Mouse (Mus musculus): ENCODE measurements around the gene Tbce.
"Not testable (repeated sequence)": the region's sequence is repeated elsewhere in the genome, so short reads cannot be mapped to it uniquely, and the experiment has no call there.

The Tbce gene

DNA sequence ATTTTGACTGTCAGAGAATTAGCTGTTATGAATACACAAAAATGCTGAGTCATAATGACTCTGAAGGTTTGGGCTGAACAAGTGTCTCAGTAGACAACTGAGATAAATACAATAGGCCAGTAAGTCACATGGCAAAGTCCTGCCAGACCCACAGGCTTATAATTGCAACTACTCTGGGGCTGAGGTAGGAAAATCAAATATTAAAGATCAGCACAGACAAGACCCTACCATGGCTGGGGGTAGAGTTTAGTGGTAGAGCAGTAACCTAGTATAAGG lies 5.4 kb downstream of the Tbce start:
- DNase-seq (ENCODE audit: low read depth, low spot score), result no peak

DNA sequence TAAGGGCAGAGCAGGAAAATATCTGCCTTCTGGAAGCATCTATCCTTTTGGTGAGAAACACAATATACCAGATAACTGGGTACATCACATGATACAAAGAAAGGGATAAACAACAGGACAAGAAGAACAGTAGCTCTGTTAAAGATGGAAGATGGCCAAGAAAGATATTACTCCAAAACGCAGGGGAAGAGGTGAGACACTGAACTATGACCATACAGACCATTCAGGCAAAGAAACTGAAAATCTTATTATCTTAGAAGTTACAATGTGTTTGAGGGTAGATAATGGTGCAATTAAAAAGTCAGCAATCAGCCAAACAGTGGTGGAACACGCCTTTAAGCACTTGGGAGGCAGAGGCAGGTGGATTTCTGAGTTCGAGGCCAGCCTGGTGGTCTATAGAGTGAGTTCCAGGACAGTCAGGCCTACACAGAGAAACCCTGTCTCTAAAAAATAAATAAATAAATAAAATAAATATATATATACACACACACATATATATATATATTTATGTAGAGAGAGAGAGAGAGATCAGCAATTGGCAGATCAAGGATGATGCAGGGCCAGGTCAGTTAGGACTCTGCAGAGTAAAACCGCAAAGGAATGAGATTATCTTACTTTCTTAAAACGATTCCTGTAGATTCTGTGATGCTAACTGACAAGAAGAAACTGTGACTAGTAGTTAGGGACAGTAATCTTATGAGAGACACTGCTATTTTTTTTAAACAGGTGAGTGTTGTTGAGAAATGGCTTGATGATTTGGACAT lies 5.9 kb downstream of the Tbce start:
- DNase-seq (ENCODE audit: low read depth, low spot score), result no peak

DNA sequence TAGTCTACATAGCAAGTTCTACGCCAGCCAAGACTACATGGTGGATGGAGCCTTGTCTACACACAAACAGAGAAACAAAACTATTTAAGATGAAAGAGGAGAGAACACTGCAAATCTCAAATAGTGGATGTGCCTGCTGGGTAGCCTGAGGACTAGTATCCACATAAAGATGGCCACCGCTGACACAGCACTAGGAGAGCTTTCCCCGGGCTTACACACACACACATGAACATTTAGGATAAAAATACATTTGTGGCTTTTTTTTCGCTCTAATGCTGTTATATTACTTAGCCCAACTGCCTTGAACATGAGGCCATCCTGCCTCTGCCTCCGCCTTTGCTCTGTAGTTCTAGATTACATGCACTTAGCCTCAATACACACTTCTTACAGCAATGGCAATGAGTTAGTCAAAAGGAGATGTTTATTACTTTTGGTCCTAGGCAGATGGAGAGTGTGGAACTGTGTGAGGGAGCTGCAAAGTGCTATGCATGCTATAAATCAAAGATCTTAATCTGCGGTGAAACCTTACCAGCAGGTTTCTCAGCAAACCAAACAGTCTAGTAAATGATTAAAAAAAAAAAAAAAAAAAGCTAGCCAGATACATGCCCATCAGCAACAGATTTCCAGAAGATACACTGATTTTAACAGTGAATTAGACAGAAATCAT lies 13.2 kb downstream of the Tbce start:
- DNase-seq (ENCODE audit: low read depth, low spot score), result no peak

DNA sequence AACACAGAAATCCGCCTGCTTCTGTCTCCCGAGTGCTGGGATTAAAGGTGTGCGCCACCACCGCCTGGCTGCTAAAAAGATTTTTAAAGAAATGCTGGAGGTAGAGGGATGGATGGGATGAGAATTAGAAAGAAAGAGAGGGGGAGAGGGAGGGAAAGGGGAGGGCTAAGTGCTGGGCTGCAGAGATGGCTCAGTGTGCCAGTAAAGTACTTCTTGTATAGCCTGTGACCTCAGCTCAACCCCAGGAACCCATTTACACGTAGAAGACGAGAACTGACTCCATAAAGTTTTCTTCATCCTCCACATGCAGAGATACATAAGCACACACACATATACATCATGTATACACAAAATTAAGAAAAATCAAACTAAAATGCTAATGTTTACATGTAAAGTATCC lies 13.9 kb downstream of the Tbce start:
- no peak for DNase-seq (ENCODE audit: low read depth, low spot score)

DNA sequence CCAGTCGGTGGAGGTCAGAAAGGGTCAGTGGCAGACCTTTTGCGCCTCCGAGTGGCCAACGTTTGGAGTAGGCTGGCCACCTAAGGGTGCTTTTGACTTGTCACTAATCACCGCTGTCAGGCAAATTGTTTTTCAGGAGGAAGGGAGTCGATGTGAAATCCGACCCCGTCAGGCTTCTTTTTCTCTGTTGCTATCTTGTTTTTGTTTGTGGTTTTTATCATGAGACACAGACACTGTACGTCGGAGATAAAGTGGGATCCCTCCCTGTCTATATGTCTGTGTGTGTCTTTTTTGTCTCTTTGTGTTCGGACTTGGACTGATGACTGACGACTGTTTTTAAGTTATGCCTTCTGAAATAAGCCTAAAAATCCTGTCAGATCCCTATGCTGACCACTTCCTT lies 18.0 kb downstream of the Tbce start:
- DNase-seq (ENCODE audit: low read depth, low spot score), result not testable (repeated sequence)

DNA sequence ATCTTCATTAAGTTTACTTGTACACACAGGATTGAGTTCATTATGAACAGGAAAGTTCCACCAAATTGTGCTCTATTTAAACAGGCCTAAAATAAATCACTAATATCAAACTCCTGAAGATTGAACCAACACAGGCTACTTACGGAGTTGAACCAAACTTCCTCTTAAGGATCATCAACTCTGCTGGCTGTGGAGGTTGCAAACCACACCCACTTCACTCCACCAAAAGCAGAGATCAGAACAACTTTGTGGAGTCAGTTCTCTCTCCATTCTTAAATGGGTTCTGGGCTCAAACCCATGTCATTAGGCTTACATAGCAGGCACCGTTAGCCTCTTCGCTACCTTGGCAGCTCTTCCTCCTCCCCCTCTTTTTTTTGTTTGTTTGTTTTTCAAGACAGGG lies 20.6 kb downstream of the Tbce start:
- DNase-seq (ENCODE audit: low read depth, low spot score), result no peak

DNA sequence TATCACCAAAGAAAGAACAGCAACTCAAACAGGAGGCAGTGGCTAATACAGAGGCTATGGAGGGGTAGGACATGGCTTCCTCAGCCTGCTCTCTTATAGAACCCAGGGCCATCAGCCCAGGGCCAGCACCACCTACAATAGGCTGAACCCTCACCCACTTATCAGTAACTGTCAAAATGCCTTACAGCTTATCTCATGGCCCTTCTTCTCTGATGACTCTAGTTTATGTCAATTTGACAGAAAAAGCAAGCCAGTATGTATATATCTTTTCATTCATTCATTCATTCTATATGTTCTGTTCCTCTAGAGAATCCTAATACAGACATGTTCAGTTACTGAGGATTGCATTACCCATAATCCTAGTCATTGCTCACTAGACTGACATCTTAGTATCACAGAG lies 21.2 kb downstream of the Tbce start:
- no peak for DNase-seq (ENCODE audit: low read depth, low spot score)

DNA sequence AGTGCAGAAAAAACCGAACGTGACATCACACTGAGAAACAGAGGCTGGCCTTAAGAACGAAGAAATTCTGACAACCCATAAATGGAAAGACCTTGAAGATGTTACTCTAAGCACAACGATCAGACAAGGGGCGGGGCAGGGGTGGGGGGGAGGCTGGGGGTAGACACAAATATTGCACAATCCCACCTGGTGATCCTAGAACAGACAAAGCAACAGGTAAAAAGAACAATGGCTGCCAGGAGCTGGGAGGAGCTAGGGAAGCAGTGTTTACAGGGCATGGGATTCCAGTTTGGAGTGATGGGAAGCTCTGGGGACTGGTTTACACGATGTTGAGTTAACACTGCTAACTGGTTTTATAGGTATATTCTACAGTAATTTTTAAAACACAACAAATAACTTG lies 23.8 kb downstream of the Tbce start:
- no peak for DNase-seq (ENCODE audit: low read depth, low spot score)

DNA sequence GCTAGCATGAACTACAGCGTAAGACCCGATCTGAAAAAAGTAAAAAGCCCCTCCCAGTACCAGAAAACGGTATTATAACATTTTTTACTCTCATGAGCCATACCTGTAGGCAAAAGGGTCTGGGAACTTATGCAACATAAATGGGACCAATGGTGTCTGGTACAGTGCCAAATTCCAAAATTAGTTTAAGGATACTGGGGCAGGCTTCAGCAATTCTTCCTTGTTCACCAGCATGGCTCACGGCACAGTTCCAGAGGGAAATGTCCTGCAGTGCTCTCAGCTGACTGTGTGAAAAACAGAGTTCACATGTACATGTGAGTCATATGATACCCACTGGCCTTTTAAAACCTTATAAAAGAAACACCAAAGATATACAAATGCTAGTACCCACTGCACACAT lies 24.9 kb downstream of the Tbce start:
- no peak for DNase-seq (ENCODE audit: low read depth, low spot score)

DNA sequence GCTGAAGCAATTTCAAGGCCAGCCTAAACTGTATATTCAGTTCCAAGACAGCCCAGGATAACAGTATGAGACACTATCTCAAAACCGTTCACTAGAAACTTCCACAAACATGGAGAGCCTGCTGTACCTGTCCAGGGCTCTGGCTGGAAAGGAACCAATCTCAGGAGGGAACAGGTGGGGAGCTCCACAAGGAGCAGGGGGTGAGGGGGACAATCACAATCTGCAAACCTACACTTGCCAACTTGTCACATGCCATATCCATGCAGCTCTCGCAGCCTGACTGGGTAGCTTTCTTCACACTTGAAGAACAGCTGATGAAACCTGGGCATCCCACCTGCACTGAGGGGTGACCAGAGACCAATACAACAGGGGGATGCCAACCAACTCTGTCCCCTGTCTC lies 25.4 kb downstream of the Tbce start:
- DNase-seq (ENCODE audit: low read depth, low spot score), result no peak

DNA sequence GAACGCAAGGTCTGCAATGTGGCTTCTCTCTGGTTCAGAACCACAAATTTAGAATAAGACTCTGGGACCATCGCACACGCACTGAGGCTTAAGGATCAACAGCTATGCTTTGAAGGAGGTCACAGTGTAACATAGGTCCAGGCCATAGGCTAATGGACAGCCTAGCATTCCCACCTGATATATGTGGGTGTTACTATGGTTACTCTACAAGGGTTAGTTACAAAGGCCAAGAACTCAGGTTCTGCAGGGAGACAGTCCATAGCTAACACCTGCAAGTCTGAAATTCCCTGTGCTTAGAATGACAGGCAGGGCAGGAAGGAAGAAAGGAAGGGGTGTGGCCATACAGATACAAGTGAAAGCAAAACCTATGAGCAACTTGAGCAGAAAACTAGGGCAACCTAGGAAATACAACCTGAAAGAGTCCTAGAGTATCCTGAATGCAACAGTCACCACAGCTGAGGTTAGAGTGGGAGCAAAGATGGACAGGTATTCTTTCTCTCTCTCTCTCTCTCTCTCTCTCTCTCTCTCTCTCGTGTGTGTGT lies 27.9 kb downstream of the Tbce start:
- no peak for DNase-seq (ENCODE audit: low read depth, low spot score)

DNA sequence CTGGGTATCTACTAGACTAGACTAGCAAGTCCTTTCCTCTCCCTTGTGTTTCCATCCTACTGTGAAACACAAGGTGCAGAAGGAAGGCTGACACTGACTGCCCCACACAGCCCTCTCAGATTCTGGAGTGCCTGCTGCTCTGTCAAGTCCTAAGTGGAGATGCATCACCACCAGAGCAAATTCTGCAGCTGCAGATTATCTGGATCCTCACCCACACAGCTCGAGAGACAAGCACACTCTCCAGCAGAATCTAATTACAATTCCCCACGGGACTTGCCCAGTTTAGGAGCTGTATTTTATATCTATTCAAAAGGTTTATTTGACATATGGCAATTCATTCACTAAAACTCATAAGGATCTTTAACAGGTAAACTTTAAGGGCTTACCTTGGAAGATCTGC lies 33.4 kb downstream of the Tbce start:
- DNase-seq (ENCODE audit: low read depth, low spot score), result no peak

DNA sequence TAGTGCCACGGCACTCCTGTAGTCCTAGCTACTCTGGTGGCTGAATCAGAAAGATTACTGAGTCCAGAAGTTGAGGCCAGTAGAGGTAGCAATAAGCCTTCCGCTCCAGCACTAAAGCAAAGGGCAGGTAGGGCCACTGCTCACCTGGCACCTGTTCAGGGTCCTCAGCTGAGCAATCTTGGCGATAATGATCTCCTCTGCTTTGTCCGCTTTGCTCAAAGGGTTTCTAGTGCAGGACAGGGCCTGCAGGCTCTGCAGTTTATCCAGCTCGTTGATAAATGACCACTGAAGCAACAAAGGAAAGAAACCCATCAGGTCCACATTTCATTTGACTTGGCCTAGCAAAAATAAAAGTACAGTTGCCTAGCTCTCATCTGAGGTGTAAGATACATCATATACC lies 34.4 kb downstream of the Tbce start:
- DNase-seq (ENCODE audit: low read depth, low spot score), result no peak

DNA sequence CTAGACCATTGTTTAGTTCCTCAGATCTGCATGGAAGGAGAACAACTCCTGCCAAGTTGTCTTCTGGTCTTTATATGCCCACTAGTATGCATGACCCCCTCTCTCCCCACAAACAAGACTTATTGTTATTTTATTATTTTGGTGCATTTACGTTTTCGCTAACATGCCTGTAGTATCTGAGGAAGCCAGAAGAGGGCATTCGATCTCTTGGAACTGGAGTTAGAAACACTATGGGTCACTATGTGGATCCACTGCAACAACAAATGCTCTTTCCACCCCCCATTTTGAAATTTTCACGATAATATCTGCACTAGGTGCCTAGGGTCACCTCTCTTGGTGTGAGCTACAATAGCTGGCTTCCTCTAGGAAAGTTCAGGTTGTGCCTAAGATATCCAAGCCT lies 35.4 kb downstream of the Tbce start:
- no peak for DNase-seq (ENCODE audit: low read depth, low spot score)

DNA sequence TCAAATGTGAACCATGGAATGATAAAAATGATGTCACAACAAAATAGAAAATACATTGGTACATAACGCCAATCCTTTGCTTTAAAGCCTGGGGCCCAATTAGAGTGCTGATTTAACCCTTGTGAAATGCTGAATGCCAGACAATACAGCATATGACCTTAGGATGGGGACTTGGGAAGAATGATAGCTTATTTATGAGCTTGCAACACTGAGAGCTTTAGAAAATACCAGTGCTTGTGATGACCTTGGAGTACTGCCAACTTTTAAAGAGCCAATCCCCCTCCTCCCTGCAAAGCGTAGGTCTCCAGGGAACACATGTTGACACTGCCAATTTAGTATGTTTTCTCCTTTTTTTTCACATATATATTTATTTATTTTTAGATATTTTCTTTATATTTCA lies 36.7 kb downstream of the Tbce start:
- no peak for DNase-seq (ENCODE audit: low read depth, low spot score)

DNA sequence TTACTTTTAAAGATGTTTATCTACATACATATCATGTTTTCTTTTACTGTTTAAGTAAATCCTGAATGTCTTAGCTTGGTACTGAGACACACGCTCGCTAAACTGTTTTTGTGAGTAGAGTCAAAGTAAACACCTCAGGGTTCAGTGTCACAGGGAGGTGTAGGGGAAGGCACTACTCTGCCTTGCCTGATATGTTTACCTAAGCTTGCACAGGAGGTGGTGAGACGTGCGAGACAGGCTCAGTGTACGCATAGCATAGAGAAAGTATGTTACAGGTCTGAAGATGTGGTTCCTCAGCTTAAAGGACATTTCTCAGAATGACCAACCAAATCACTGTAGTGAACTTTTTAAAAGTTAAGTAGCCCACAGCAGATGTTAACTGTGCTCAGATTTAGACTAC lies 42.0 kb downstream of the Tbce start:
- no peak for DNase-seq (ENCODE audit: low read depth, low spot score)

DNA sequence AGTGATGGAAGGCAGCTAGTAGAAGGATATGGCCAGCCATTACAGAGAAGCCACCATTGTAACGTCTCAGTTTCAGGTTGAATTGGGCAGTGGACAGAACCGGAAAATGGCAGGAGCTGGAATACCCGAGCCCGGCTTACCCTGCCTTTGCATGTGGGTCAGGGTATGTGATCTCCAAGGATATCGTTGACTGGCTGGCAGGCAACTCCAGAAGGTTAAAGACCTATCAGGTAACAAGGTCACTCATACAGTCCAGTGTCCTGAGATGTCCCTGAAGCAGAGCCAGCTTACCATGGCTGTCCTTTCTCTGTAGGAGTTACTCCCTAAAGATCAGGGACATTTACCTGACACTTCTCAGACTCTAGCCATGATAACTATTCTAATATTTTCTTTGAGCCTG lies 44.4 kb downstream of the Tbce start:
- DNase-seq (ENCODE audit: low read depth, low spot score), result no peak

DNA sequence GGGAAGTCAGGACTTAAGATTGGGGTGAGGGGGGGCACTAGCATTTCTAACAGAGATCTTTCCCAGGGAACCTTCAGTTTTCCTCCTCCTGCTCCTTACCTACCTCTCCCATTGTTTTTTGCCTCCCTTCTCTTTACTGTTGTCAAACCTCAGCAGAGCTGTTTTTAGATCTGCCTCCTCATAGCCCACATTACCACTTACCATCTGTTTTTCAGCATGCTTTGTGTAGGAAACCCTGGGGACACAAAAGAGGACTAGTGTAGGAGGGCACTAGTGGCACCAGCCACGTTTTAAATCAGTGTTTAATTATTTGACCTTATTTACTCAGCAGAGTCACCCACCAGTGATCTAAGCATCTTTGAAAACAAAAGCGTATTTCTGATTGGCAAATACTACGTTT lies 46.4 kb downstream of the Tbce start:
- DNase-seq (ENCODE audit: low read depth, low spot score), result no peak

DNA sequence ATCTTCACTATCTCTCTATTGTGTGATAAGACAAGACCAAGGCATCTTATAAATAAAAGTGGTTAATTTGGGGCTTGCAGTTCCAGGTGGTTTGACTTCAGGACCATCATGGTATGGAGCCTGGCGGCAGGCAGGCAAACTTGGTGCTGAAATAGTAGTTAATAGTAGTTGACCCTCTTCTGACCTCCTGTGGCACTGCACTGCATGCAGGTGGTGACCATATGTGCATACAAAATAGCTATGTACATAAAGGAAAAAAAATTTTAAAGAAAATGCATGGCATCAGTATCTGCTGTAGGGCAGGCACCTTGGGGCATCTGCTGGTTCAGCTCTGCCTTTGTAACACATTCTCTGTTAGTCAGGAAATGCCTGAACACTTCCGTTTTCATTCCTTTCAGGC lies 49.0 kb downstream of the Tbce start:
- DNase-seq (ENCODE audit: low read depth, low spot score), result no peak

DNA sequence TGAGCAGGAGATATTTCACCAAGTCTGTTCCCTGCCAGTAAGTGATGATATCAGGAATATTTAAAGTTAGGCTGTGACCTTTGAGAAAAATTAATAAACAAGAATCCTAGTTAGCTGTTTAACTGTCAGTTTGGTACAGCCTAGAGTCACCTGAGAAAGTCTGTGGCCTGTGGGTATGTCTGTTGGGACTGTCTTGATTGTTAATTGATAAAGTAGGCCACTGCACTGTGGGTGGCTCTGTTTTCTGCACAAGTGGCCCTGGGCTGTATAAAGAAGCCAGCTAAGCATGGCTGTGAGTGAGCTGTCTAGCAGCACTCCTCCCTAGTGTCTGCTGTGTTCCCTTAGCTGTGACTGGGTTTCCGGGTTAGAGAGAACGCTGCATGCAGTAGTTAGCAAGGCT lies 50.3 kb downstream of the Tbce start:
- no peak for DNase-seq (ENCODE audit: low read depth, low spot score)

DNA sequence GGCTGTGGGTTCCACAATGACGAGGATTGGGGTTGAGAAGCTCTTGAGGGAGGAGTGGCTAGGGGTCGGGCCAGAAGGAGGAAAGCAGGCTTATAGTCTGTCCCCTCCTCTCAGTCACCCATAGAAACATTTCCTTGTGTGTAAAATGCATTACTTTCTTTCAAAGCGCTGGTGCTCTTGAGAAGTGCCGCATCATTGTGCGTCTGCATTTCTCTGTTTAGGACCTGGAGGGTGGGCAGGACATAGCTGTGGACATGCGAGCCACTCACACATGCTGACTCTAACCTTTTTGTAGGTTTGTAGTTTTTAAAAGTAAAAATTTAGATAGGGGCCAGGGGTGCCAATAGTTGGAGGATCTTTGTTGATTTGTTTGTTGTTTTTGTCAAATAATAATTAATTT lies 55.9 kb downstream of the Tbce start:
- DNase-seq (ENCODE audit: low read depth, low spot score), result no peak

DNA sequence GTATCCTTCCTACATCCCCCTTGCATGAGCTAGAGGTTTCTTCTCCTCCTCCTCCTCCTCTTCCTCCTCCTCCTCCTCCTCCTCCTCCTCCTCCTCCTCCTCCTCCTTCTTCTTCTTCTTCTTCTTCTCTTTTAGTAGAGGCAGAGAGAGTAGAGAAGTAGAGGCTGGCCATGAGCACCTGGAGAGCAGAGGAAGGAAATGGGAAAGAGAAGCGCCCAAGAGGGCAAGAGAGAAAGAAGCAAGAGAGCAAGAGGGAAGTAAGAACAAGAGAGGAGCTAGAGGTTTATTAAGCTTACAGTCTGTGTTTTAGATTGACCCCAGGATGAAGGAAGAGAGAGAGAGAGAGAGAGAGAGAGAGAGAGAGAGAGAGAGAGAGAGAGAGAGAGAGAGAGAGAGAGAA lies 57.6 kb downstream of the Tbce start:
- DNase-seq (ENCODE audit: low read depth, low spot score), result not testable (repeated sequence)

DNA sequence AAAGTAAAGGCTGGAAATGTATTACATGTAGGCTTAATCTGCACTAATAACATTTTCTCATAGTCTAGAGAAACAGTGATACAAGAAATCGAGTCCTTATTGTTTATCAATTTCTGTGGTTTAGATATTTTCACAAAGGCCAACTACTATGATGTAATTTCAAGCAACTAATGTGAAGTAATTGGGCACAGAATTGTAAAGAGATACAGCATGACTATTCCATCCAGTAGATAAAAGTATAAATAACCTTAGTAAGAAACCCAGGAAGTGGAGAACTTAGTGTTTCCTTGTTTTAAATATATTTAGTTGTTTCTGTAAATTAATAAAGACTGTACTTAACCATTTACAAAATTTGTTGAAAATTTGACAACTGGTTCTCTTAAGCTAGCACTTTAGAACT lies 69.6 kb downstream of the Tbce start:
- no peak for DNase-seq (ENCODE audit: low read depth, low spot score)

All from WW6 (cell line).